Mouse (Mus musculus) heart, postnatal 0 days (tissue): ENCODE data around the gene Brox. TPM values are rescaled to one million over a fixed set of nuclear protein-coding genes. Genes with fewer than 3 reads are reported as not detected.
"Not testable (repeated sequence)": the region's sequence is repeated elsewhere in the genome, so short reads cannot be mapped to it uniquely, and the experiment has no call there.

Experiments used
- ATAC-seq: fragments of 200-750 bp; cut with Nextera tagmentation; 2 replicates; pipeline ENCODE4 v1.8.0; 2017; ENCODE audit warnings: low read depth, moderate number of reproducible peaks, moderate library complexity; ENCODE audit not compliant: insufficient read depth
- DNase-seq: peaks from one replicate; pipeline ENCODE4 v3.0.0-alpha.2; 2016; ENCODE audit warnings: low spot score
- H3K27ac ChIP-seq: fragments of 300-500 bp; sonication (generic); 2 replicates; pipeline ENCODE4 v1.5.1; 2014; ENCODE audit warnings: low read depth, mild to moderate bottlenecking
- H3K27me3 ChIP-seq: fragments of 300-500 bp; sonication (generic); 2 replicates; pipeline ENCODE4 v1.6.1; 2014; ENCODE audit warnings: low read length, mixed read lengths; ENCODE audit not compliant: control insufficient read depth, insufficient read depth
- H3K36me3 ChIP-seq: fragments of 300-500 bp; sonication (generic); replicated peaks from 2 replicates; pipeline ENCODE4 v1.6.1; 2014; ENCODE audit warnings: low read length, mixed read lengths; ENCODE audit not compliant: control insufficient read depth, insufficient read depth
- H3K4me1 ChIP-seq: fragments of 300-500 bp; sonication (generic); 2 replicates; pipeline ENCODE4 v1.6.1; 2014; ENCODE audit warnings: antibody characterized with exemption; ENCODE audit not compliant: control insufficient read depth, insufficient read depth
- H3K4me2 ChIP-seq: fragments of 300-500 bp; sonication (generic); 2 replicates; pipeline ENCODE4 v1.6.1; 2014; ENCODE audit warnings: low read depth, mild to moderate bottlenecking, low read length, moderate library complexity
- H3K4me3 ChIP-seq: fragments of 300-500 bp; sonication (generic); 2 replicates; pipeline ENCODE4 v1.5.1; 2014; ENCODE audit warnings: low read depth, low read length
- H3K9ac ChIP-seq: fragments of 300-500 bp; sonication (generic); replicated peaks from 2 replicates; pipeline ENCODE4 v1.6.1; 2014; ENCODE audit warnings: low read depth, low read length, mixed read lengths
- H3K9me3 ChIP-seq: fragments of 300-500 bp; sonication (generic); replicated peaks from 2 replicates; pipeline ENCODE4 v1.6.1; 2016; ENCODE audit warnings: low read length; ENCODE audit not compliant: control insufficient read depth
- CTCF ChIP-seq: IDR thresholded peaks from 2 replicates; pipeline ENCODE4 v1.5.1; 2016; ENCODE audit warnings: antibody characterized with exemption, control low read depth, low read depth
- EP300 ChIP-seq: IDR thresholded peaks from 2 replicates; pipeline ENCODE4 v1.6.1; 2016; ENCODE audit warnings: antibody characterized with exemption, low read depth
- WGBS: fragments of 180-500 bp; shearing (Covaris S2); extraction: QIAGEN DNeasy Blood & Tissue Kit; methylation state at CpG from one replicate; pipeline ENCODE4 v1.1.7; 2014; 5-methylcytosine and 5-hydroxymethylcytosine counted together
- polyA plus RNA-seq: library from polyadenylated mRNA; unstranded; fragments of >200 nt; fragmentation: Nextera tagmentation; extraction: Ambion mirVana; gene quantifications from 2 replicates; pipeline ENCODE4 v1.2.1, GENCODE M21; 2015
- total RNA-seq: library from RNA; depleted of rRNA; stranded (reverse); fragments of >200 nt; gene quantifications from 2 replicates; pipeline ENCODE4 v1.2.3, GENCODE M21; 2014; ENCODE audit warnings: low replicate concordance; rRNA removed

Gene Brox
- total RNA-seq (41.9 and 43.9 TPM in 2 replicates), polyA plus RNA-seq (37.4 and 38.3 TPM in 2 replicates)

- peak within 1 kb of the TSS; percentile 60 for H3K4me3 ChIP-seq
- no peaks in the 10 kb centered on the region for H3K27me3 ChIP-seq
- ATAC-seq: peak; percentile 91
- under 1% methylated on average over 39 of the region's 39 CpGs for WGBS
- H3K4me1 ChIP-seq: no peaks in the 10 kb centered on the region
- peak within 1 kb of the TSS; percentile 57 for H3K9ac ChIP-seq
- DNase-seq: peak; percentile 90
- TF ChIP-seq CTCF (no peak), EP300 (no peak)
- H3K4me2 ChIP-seq: peak within 1 kb of the TSS; percentile 63
- H3K27ac ChIP-seq: peak within 1 kb of the TSS; percentile 72
- peaks cover 22% of the 10 kb centered on the region for H3K36me3 ChIP-seq
- no peaks in the 10 kb centered on the region for H3K9me3 ChIP-seq
Observed at GRCm38 (mm10) chr1:183296877-183297383, at the start of gene Brox. Gene Brox, minus strand, starts transcription at chr1:183297269.

DNA sequence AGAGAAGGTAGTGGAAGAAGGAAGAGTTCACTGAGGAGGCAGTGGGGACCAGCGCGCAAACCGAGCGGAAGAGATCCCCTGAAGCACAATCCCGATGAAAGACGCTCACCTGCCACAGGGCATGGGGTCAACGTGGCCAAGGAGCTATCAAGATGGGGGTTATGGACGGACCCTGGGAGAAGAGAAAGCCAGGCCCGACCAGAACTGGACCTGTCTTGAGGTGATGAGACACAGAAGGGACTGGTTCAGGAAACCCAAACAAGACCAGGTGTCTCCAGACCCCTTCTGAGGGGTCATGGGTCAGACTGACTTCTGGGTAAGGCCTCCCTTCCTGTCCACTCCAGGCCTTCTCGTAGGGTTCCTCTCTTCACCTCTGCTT, 48.7 kb upstream of the Brox start:
- H3K4me1 ChIP-seq: no peaks in the 10 kb centered on the region; the same call in 1 of the 2 replicates
- H3K36me3 ChIP-seq: peaks cover 38% of the 10 kb centered on the region
- H3K27ac ChIP-seq: peak overlapping the region; percentile 87
- H3K9me3 ChIP-seq: no peaks in the 10 kb centered on the region
- TF ChIP-seq EP300 (no peak), CTCF (no peak)
- H3K27me3 ChIP-seq: no peaks in the 10 kb centered on the region
- H3K9ac ChIP-seq: peak overlapping the region; percentile 87
- DNase-seq: no peak
- no peak for ATAC-seq
- H3K4me3 ChIP-seq: peak overlapping the region; percentile 85
- WGBS: 7% methylated on average over 9 of the region's 10 CpGs
- H3K4me2 ChIP-seq: peak overlapping the region; percentile 77

- no peak for TF ChIP-seq EP300
- no peak for TF ChIP-seq CTCF
- Histone ChIP-seq H3K27me3 (no peaks in the 10 kb centered on the region), H3K4me2 (peak overlapping the region; percentile 77), H3K4me1 (no peaks in the 10 kb centered on the region; the same call in 1 of the 2 replicates), H3K4me3 (peak overlapping the region; percentile 85), H3K9me3 (no peaks in the 10 kb centered on the region), H3K27ac (peak overlapping the region; percentile 87), H3K36me3 (peaks cover 31% of the 10 kb centered on the region), H3K9ac (peak overlapping the region; percentile 87)
- ATAC-seq: peak; percentile 99
- DNase-seq: peak; percentile 86
- under 1% methylated on average over 72 of the region's 72 CpGs for WGBS
Observed at GRCm38 (mm10) chr1:183344886-183345816, 48.1 kb upstream of the Brox start.

- 86% methylated on average over 1 of the region's 1 CpGs for WGBS
- H3K4me1 ChIP-seq, H3K4me3 ChIP-seq, H3K27ac ChIP-seq, H3K9ac ChIP-seq, H3K27me3 ChIP-seq, H3K4me2 ChIP-seq, H3K9me3 ChIP-seq, ATAC-seq, DNase-seq: not testable (repeated sequence)
- peaks cover 36% of the 10 kb centered on the region for H3K36me3 ChIP-seq
Observed at GRCm38 (mm10) chr1:183342902-183343301, 45.8 kb upstream of the Brox start.

- Histone ChIP-seq H3K4me2 (no peak overlapping the region), H3K27me3 (no peaks in the 10 kb centered on the region), H3K36me3 (peaks cover 80% of the 10 kb centered on the region), H3K9me3 (0 out of 2 replicates have a peak, but pooled peaks cover 3% of the 10 kb centered on the region), H3K27ac (no peak overlapping the region), H3K4me3 (no peak overlapping the region), H3K9ac (no peak overlapping the region), H3K4me1 (no peaks in the 10 kb centered on the region)
- WGBS: 79% methylated on average over 8 of the region's 8 CpGs
- TF ChIP-seq CTCF (no peak), EP300 (no peak)
- DNase-seq: no peak
- no peak for ATAC-seq
Observed at GRCm38 (mm10) chr1:183327171-183327570, 30.1 kb upstream of the Brox start.
